Mouse (Mus musculus) inflammation-experienced regulatory T-cells, adult 6 months (primary cell): Measurements from ENCODE around the gene Slc35e3. TPM values are rescaled to one million over a fixed set of nuclear protein-coding genes. Genes with fewer than 3 reads are reported as not detected.

ENCODE experiments used
- ATAC-seq: one replicate; pipeline ENCODE4 v1.8.0; 2017
- polyA plus RNA-seq, 3 experiments: library from polyadenylated mRNA; unstranded; fragments of 100-300 nt; shearing (Covaris generic); gene quantifications; one replicate each; pipeline ENCODE4 v1.2.1; 2017

The Slc35e3 gene
- polyA plus RNA-seq, 3 experiments from 2014 or later: 1.8 to 3.5 (median 2.8) TPM

DNA sequence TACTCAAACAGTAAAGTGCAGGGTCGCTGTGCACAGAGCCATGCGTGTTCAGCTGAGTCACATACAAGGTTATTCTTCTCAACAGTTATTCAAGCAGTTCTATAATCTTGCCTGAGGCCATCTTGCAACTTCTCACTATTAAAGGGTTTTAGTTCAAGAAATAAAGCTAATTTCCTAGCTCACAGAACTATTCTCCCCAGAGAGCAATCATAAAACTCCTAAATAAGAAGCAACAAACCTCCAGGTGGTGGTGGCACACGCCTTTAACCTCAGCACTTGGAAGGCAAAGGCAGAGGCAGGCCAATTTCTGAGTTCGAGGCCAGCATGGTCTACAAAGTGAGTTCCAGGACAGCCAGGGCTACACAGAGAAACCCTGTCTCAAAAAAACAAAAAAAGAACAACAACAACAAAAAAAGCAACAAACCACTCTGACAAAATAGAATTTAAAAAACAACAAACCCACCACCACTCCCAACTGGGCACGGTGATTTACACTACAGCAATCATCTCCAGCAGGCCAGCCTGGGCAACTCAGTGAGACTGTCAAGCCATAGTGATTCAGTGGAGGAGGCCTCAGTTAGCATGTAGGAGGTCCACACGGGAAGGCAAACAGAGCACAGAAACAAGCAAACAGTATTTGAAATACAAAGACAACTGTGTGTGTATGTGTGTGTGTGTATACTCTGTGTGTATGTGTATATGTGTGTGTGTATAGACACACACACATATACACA lies 49.2 kb downstream of the Slc35e3 start:
- ATAC-seq: no peak

DNA sequence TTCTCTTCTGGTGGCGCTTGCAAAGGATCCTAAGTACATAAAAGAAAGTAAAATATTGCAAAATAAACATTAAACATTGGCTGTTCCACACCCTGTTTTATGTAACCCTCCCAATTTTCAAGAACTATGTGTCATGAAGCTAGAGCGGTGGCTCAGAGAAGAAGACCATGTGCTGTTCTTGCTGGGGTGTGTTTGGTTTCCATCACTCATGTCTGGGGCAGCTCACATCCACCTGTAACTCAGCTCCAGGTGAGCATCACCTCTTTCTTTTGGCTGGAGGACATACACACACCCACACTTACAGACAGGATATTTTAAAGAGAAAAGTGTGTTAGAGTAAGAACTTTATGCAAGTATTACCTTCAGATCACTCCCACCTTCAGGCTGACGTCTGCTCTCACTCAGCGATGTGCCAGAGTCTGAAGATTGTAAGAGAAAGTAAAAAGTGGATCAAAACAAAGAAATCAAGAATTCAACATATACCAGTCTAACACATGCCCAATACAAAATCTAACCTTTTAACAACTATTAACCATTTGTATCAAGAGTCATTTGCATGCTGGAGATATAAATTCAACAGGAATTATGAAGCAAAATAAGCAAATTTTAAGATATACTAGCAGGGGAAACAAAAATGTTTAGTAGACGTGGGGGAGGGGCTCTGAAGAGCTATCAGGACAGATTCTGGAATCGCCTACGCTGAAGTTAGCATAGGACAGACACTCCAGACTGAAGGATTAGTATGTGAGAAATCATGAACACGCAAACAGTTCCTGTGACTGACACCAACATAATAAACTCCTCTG lies 49.9 kb downstream of the Slc35e3 start:
- ATAC-seq: no peak

DNA sequence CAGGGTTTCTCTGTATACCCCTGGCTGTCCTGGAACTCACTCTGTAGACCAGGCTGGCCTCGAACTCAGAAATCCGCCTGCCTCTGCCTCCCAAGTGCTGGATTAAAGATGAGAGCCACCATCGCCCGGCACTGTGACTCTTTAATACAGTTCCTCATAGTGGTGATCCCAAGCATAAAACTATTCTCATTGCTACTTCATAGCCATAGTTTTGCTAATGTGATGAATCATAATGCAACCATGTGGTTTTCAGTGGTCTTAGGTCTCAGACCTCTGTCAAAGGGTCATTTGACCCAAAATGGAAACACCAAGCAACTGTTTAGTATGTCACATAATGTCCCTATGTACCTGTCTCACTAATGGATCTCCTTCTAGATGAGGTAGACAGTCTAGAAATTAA lies 50.6 kb downstream of the Slc35e3 start:
- ATAC-seq: no peak

DNA sequence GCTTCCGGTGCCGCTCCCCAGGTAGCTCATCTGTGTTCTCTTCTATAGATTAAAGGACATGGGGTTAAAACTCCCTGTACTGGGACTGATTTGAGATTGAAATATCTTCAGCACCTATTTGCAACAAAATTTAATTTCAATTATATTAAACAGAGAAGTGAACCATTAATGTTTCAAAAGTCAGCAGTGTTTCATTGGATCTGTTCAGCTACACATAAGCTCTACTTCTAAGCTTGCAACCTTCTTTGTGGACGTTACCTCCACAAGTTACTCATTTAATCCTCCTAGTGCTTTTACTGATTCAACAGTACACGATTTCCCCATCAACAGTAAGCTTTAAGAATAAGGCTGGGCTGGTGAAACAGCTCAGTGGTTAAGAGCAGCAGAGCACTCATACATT lies 51.1 kb downstream of the Slc35e3 start:
- no peak for ATAC-seq

DNA sequence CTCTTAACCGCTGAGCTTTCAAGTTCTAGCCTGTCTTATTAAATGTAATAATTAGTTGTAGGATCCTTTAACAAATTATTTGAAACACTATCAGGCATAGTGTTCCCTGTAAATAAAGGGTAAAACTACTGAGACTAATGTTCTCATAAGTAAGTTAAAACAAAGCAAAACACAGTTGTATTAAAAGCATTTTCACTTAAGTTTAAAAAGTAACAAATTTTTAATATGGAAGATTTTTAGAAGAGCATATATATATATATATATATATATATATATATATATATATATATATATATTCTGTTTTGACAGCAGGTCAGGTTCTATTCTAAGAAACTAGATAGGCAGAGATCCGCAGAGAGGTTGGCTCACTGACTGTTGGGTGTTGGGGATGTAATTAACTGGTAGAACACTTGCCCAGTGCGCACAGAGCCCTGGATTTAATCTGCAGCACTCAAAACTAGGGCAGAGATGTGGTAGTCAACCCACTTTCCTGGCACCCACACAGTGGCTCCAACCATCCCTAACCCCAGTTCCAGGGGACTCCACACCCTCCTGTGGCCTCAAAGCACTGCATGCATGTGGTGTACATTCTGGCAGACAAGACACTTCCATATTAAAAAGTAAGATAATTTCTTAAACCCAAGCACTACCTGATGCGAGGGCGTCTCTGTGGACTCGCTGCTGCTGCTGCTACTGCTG lies 51.8 kb downstream of the Slc35e3 start:
- no peak for ATAC-seq

DNA sequence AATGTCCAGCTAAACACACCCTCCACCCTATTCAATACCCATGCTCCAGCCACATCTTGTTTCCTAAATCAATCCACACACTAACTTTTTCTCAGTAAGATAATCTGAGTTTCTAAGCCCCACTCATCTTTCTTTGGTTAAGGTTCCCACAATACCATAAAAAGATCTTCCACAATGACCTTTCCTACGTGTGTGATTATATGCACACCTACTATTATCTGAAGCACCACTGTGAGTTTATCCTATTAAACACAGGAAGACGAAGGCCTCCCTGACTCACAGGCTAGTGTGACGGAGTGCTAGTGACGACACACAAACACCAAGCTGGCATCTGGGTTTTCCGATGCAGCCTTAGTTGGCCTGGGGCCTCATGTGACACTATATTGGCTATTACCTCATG lies 53.2 kb downstream of the Slc35e3 start:
- ATAC-seq: no peak

DNA sequence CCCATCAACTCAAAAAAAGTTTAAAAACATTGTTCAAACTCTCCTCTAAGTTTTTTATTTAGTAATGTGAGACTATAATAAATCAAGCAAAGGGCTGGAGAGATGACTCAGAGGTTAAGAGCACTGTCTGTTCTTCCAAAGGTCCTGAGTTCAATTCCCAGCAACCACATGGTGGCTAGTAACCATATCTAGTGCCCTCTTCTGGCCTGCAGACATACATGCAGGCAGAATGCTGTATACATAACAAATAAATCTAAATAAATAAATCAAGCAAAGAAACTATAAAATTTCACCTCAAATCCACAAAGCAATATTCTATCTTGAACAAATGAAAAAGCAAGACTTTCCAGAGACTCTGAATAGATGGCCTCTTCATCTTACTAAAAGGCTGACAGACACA lies 54.0 kb downstream of the Slc35e3 start:
- no peak for ATAC-seq

DNA sequence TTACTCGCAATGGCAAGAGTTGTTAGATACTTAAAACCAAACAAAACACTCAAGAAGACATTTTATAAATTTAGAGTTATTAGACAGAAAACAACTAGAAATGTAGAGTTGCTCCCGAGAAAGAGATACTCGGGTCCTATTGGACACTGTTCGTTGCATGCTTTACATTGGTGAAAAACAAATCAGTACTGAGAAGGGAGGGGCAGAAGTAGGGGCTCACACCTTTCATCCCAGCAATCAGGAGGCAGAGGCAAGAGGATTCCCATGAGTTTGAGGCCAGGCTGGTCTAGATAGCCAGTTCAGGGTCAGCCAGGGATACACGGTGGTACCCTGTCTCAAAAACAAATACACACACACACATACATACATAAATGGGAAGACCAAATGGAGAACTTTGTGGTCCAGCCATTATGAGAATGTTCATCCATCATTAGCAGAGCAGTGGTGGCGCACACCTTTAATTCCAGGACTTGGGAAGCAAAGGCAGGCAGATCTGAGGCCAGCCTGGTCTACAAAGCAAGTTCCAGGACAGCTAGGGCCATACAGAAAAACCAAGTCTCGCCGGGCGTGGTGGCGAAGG lies 54.7 kb downstream of the Slc35e3 start:
- ATAC-seq: no peak

DNA sequence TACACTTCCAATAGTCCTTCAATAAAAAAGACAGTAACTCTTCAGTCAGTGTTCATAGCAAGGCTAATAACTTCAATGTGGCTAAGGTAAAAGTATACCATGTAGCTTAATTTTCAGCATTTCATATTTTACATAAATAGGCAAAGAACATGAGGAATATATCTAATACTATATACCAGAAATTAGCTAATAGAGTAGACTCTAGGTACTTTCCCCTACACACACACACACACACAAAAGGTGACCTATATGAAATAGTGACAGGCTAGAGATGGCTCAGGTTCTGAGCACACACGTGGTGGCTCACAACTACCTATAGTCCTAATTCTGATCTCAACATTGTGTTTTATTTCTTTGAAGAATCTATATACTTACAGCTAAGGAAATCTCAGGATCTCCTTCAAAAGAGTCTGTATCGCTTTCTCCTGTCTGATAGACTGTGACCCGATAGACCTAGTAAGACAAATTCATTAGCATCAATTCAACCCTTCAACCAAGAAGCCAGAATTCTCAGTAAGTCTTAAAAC lies 55.3 kb downstream of the Slc35e3 start:
- no peak for ATAC-seq

DNA sequence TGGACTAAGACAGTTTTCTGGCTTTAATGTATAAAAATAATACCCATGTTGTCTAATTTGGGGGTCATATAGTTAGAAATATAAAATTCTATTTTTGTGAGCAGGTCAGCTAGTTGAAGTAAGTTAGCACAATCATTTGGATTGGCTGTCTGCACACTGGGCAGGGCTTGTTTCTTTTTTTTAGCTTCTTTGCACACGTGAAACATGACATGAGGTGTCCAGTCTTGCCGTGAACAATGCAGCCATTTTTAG lies 56.1 kb downstream of the Slc35e3 start:
- no peak for ATAC-seq

DNA sequence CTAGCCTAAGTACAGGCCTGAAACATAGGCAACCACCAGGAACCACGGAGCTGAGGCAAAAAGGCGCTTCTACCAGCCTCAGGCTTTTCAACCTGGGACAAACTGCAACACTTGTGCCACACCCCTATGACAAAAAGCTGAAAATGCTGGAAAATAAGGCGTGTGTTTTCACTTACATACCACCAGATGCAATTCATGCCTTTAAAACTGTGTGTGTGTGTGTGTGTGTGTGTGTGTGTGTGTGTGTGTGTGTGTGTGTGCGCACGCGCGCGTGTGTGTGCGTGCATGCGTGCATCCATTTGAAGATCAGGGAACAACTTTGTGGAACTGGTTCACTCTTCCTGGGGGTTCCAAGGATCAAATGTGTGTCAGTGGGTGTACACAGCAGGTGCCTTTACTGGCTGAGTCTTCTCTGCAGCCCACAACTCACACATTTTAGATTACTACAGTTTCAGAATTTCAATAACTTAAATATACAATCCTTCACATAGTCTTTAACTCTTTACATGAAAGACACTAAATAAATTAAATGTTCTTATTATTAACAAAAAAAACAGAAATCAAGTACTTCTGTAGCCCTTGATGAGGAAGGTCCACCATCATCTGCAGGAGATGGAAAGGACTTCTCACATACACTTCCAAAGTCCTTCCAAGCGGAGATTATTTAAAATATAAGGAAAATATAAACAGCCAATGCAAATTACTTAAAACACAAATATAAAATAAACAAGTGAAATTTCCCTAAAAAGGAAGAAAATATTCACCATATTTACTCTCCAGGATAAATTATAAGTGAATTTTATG lies 56.7 kb downstream of the Slc35e3 start:
- no peak for ATAC-seq

DNA sequence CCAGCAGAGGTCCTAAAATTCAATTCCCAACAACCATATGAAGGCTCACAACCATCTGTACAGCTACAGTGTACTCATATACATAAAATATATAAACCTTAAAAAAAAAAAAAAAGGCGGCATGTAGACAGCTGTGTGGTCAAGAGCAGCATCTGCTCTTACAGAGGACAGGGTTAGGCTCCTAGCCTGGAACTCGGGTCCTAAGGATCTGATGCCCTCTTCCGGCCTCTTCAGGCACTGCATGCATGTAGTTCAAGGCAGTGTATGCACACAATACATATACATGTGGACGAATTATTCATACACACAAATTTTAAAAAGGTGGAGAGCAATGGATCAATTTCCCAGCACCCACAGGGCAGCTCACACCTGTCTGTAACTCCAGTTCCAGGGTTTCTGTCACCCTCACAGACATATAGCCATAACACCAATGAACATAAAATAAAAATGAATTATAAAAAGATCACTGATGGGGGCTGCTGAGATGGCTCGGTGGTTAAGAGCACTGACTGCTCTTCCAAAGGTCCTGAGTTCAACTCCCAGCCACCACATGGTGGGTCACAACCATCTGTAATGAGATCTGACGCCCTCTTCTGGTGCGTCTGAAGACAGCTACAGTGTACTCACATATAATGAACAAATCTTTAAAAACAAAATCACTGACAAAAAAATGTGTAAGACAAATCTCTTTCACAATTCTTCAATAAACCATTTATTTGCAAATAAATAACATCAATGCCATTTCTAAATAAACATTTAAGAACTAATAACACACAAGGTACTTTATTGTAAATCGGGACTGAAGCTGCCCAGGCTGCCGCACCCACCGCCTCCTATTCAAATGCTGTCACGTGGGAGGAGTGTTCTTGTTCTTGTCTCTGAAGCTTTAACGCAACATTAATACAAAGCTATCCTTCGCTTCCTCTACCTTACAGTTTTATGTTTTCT lies 57.7 kb downstream of the Slc35e3 start:
- ATAC-seq: no peak

DNA sequence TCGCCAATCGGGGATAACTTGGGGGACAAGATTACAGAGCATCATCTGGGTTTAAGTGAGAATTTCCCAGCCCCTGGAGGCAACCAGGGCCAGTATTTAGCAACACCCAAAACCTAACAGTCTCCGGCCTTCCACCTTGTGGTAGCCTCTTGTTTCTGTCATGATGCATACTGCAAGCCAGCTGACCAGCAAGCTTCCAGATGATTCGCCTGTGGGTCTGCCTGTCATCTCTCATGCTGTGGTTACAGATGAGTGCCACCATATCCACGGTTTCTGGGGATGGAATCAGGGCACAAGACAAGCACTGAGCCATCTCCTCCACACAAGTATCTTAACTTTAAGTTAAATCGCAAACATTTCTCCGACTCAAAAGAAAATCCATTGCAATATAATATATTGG lies 58.6 kb downstream of the Slc35e3 start:
- no peak for ATAC-seq

DNA sequence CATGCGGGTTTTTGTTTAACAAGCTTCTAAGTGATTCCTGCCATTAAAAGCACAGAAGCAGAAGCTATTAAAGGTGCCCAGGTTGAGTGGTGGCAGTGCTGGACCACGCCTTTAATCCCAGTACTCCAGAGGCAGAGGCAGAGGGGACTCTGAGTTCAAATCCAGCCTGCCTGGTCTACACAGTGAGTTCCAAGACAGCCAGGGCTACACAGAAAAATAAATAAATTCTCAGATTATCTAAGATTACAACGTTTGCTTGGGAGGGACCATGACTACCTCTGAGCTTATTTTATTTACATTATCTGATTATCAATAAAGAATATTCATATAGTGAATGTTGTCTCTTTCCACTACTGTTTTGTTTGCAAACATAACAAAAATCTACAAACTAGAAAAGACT lies 59.1 kb downstream of the Slc35e3 start:
- ATAC-seq: no peak

DNA sequence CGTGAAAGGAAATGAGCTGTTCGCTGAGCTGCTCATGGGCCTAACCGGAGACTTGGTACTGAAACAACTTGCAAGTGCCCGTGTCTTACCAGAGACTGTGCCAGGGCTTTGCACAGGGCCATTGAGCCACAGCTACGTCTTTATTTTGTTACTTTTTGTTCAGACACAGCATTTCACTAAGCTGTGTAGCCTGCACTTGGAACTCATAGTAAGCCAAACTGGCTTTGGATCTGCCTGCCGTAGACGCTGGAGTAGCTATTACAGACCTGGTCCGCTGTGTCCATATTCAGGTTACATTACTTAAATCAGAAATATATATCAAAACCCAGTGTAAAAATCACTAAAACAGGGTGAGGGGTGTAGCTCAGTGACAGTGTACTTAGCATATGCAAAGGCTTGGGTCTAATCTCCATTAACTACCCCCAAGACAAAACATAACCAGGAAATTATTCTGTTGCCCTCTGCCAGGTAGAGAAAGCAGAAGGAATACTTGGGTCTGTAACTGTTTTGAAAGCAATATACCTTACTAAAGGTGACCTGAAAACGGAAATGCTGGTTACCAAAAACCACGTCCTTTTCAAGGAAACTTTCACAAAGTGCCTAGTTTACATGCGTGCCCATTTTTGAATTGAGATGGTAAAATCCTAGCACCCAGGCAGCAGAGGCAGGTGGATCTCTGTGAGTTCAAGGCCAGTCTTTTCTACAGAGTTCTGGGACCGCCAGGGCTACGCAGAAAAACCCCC lies 60.1 kb downstream of the Slc35e3 start:
- no peak for ATAC-seq

DNA sequence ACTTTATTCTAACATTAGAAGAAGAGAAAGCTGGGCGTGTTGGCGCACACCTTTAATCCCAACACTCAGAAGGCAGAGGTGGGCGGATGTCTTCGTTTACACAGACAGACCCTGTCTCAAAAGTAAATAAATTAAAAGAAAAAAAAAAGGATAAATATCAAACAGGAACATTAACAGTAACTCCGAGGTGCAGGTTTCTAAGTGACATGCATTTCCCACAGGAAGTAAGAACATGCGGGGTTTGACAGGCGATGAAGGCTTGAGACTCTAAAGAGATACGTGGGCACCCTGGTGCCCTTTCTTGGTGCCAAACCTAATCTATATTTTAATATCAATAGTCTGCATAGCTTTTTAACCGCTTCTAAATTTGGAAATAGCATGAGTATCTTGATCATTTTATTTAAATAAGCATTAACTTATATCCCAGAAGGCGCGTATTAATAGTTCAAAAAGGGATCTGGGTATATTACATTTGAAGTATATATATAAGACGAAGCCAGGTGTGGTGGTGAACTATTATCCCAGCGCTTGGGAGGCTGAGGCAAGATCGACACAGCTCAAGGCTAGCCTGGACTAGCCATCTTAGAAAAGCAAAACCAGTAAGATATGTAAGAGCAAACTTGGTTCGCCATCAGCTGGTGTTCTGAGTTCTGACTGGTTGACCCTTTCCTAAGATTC lies 60.9 kb downstream of the Slc35e3 start:
- no peak for ATAC-seq

DNA sequence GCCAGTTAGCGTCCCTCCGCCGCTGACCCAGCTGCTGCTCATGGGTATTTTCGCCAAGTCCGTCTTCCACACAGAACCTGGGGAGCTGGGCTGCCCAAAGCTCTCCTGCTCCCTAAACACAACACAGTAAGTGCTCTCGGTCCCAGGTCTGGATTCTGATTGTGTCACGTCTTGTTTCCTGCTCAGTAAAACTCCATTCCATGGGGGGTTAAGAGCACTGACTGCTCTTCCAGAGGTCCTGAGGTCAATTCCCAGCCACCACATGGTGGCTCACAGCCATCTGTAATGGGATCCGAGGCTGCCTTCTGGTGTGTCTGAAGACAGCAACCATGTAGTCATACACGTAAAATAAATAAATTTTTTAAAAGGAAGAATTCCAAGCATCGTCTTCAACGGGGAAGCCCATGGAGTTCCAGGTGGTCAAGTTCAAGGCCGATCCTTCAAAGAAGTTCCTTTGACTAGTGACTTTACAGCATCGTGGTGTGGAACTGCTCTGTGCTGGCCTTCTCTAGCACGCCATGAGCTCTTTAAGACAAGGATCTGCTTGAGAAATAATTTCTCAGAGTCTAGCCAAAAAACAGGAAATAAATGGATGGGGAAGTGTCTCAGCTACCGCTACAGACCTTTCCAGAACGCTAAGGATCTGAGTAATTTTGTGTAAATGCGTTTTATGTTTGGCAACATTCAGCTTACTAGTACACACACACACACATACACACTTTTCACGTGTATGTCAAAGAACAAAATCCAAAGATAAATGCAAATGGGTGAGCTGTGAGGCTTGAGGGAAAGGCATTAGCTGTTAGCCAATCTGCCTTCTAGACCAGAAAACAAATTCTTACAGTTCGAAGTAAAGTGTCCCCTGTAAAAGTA lies 61.6 kb downstream of the Slc35e3 start:
- ATAC-seq: no peak

DNA sequence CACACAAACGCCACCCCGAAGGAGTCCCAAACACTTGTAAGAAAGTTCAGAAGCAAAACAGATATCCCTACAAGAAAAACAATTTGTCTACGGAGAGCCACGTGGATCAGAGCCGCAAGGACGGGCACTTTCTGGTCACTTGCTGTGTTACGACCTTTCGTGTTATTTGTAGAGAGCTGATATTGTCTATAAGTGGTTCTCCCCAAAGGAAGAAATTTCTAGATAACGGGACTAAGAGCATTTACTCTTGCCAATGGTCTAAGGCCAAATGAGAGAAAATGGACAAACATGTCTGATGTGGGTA lies 62.5 kb downstream of the Slc35e3 start:
- no peak for ATAC-seq
